Mouse (Mus musculus): Measurements from ENCODE around the gene Apba2.

Gene Apba2

DNA sequence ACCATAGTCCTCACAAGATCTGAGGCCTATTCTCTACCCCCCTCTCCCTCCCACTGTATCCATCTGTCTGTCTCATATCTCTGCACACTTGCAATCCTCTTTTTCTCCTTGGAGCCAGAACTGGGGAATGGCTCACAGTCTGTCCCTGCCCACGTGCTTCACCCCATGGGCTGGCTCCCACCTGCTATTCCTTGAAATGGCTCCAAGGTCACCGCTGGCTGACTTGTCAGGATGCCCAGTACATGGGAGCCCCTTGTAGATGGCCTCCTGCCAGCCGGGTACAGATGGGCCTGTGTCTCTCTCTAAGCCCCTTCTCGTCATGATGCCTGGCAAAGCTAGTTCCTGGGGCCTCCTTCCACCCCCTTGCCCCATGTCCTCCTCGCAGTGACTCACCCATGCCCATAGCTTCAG, 226.7 kb downstream of the Apba2 start:
- 32% methylated on average over 5 of the region's 5 CpGs for WGBS

DNA sequence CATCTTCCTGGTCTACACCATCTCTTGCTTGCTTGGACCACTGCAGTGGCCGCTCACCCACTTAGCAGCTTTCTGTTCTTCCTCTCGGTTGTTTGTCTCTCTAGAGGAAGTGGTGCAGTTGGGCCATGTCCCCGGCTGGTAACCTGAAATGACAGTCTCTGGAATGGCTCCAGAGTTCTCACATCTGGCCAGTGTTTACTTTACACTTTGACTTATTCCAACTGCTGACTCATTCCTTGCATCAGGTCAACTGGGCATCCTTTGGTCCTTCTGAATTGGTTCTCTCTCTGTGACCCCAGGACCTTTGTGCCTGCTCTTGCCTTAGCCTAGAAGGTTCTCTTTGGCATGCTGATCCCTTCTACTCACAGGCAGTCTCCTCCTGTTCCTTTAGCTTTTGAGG, 227.3 kb downstream of the Apba2 start:
- WGBS: 49% methylated on average over 3 of the region's 3 CpGs

DNA sequence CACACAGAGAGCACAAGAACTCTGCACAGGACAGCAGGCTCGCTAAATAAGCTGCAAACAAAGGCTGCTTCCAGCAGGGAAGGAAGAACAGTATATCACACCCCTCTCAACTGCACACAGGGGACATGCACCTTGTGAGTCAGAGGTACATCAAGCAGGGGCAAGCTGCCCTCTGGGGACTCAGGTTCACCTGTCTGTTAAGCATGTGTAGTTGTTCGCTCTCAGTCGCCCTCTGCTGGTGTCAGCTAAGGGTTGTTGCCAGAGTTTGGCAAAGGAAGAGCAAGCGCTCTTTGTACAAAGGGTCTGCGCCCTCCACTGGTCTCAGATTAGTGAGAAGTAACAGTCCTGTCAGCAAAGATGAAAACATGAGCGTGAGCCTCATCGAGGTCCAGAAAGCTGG, 228.3 kb downstream of the Apba2 start:
- WGBS: 35% methylated on average over 7 of the region's 7 CpGs

DNA sequence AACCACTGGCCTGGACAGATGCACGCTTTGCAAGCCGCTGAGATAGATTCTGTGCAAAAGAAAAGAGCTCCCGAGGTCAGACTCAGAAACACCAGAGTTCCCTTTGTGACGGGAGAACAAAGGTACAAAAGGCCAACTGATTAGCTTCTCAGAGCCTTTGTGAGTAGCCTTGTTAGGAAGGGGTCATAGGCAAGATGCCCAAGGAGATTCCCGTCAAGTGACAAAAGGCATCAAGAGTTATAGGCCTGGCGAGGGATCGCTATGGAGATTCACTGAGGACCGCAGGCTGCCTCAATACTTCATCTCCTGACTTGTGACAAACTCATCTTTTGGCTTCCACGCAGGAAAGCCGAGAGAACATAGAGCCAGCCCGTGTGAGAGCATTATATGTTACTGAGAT, 237.6 kb downstream of the Apba2 start:
- 54% methylated on average over 11 of the region's 11 CpGs for WGBS

DNA sequence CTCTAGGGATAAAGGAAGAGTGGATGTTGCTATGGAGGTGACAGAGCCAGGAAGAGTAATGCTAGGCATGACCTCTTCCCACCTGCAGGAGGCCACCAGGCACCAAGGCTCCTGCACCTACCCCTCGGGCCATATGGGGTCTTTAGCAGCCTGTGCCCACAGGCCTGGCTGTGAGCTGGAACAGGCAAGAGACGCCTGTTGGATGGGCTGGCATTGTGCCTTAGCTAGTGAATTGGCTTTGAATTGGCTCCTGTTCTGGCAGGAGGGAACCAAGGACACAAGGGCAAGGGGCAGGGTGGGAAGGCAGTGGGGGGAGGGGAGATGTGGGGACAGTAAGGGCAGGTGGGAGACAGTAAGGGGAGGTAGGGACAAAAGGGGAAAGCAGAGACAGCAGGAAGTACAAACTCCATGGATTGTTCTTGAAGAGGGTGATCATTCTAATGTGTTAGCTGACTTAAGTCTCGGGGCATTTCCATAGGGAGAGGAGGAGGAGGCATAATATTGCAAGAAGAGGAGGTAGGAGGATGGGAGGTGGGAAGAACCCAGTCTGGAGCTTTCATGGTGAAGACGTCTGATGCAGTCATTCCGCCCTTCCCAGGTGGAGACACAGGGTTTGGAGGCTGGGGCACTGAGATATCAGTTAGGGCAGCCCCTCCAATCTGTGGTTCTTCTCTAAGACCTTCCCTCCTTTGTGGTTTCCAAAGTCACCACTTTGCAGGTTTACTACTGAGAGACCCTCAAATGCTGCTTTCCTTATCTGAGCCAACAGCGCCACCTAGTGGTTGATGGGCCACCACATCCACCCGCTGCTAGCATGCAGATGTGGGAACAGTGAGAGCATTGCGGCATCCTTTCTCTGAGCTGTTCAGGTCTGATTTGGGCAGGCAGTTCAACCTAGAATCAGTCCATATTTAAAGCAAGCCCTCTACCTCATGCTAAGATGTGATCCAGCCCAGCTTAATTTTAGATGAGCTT, 240.1 kb downstream of the Apba2 start:
- WGBS: 13% methylated on average over 8 of the region's 8 CpGs

DNA sequence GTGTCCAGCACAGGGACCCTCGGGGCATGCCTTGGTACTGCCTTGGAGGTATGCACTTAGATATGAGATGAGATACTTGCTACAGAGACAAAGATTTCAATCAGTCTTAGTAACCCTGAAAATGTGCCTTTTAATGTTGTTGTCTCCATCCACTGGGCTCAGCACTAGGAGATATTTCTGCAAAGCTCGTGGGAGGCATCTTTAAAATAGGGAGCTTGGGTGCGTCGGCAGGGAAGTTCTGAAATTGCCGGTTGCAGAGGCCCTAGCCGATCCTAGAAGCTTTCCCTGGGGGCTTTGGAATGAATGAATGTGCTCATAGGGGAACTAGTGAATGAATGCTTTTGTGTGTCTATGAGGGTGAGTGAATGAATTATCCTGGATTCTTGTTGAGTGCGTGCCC, 242.1 kb downstream of the Apba2 start:
- WGBS: 50% methylated on average over 7 of the region's 7 CpGs

DNA sequence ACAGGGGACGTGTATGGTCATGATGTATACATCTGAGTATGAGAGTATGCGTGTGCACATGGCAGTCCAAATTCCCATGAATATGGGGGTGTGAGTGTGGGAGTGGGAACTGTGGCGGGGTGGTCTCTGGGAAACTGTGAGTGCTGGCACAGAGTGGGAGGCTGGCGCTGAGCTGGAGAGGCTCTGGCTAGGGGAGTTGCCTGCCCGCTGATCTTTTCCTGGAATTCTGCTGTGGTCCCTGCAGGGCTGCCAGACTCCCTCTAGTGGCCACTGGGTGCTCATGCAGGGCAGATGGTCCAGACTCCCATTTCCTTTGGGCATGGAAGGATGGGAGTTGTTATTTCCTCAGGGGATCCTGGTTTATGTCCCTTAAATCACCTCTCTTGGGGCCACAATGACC, 250.0 kb downstream of the Apba2 start:
- 18% methylated on average over 5 of the region's 5 CpGs for WGBS

DNA sequence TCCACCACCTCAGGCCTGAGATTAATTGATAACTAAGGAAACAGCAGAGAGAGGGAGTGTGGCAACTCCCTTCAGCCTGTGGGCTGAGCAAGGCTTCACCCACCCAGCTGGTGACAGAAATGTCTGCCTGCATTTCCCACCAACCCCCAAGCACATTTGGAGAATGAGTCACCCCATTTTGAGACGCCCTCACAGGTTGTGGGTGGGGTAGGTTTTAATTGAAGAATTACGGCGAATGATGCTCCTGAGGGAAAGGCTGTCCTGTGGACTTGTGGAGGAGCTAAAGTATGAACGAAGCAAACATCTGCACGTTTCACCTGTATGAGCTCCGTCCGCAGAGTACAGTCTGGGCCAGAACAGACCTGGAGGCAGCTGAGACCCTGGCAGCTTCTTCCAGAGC, 250.6 kb downstream of the Apba2 start:
- 63% methylated on average over 7 of the region's 7 CpGs for WGBS

DNA sequence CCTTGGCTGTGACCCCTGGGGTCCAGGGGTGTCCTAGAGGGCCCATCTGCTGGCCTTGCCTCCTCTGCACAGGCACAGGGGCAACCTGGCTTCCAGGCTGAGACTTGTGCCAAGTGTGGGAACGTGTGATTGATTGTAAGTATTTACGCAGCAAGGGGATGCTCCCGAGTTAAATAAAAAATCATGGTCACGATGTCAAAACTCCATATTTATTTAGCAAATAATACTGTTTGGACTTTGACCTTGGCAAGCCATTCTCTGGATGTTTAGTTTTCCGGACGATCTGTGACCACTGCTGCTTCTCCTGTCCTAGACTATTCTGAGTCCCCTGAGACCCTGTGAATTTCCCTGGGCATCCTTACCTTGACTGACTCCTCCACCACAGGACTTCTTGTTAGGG, 252.2 kb downstream of the Apba2 start:
- 62% methylated on average over 6 of the region's 6 CpGs for WGBS

DNA sequence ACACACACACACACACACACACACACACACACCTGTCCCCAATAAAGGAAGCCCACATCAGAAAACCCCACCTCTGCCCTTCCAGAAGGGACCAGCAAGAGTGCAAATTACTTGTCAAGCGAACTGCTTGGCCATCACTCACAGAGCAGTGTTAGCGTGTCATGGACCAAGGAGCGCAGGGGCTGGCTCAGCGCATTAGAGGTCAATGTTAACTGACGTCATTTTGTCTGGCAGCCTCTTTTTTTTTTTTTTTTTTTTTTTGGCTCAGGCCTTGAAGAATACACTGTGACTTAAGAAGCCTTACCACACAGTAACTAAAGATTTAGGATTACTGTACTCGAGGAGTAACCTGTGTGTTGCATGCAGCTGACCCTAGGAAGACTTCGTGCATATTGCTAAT, 252.7 kb downstream of the Apba2 start:
- WGBS: 74% methylated on average over 7 of the region's 7 CpGs

DNA sequence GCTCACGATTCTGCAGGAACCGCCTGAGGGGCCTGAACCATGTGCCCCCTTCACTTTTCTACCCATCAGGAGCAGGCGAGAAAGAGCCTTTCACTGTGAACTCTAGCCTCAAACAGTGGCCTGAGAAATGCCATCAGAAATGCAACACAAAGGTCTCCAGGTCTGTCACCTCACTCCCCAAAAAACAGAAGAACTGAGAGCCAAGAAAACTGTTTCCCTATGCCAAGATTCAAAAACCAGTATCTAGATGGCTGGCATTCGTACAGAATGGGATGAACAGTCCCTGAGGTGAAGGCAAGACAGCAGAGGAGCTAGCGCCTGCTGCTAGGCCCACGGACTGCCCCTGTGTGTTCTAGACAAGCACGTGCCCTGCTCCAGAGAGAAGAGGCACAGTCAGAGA, 253.6 kb downstream of the Apba2 start:
- 75% methylated on average over 7 of the region's 7 CpGs for WGBS

DNA sequence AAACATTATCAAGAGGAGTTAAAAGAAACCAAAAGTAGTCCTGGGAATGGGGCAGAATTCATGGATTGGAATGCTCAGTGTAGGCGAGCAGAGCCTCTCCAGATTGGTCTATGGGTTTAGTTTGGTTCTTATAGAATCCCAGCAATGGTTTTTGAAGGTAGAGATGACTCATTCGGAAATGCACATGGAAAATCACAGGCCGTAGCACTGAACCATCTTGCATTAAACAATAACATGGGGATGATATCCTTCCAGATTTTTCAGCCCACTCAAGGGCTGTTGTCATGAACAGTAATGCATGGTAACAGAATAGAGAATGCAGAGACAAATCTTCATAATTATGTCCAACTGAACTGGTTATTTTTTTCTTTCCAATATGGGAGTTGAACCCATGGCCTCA, 264.1 kb downstream of the Apba2 start:
- 49% methylated on average over 3 of the region's 3 CpGs for WGBS

DNA sequence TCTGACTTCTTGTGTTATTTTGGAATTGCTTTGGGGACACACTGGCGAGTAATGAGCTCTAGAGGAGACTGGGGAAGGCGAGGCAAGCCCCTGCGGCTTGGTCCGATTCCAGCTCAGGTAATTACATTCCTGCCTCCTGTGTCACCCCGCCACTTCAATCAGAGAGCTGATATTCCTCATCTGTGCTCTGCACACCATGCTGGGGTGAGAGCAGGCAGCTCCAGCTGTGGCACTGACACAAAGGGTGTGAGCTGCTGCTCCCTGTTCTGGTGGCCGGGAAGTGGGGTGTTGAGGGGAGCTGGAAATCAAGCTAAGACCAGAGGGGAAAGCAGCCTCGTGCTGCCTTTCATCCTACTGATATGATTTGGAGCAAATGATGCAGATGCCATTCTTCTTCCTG, 268.3 kb downstream of the Apba2 start:
- WGBS: 77% methylated on average over 7 of the region's 7 CpGs

DNA sequence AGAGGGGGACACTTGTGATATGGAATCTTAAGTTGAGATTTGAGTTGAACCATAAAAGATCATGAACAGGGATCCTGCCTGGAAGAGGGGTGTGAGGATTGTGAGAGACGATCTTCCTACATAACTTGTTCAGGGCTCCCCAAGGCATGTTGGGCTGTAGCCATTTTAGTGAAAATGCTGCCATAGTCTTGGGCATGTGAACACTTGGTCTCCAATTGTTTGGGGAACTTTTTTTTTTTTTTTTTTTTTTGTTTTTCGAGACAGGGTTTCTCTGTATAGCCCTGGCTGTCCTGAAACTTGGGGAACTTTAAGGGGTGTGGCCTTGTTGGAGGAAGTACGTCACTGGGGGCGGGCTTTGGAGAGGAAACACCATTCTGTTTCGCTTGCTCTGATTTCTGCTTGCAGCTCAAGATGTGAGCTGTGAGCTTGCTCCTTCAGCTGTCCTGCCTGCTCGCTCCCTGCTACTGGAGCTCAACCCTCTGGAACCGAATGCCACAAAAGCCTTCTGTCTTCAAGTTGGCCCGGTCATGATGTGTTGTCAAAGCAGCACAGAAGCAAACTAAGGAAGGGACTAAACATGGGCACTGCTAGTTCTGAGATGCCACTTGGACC, 269.4 kb downstream of the Apba2 start:
- WGBS: 75% methylated on average over 8 of the region's 8 CpGs

DNA sequence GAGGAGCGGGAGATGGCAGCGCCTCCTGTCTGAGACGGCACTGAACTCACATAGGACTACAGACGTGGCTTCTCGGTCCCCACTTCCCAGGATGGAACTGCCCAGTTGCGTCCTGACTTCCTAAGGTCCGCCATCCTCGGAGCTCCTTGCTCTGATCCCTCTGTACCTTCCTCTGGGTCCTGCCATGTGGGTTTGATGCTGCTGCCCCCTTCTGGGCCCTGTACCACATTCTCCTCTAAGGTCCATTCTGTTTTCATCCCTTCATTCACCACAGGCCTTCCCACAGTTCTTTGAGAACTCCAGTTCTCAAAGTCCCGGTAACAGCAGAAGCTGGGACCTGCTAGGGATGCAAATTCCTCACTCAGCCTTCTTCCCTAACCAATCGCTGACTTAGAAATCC, 272.0 kb downstream of the Apba2 start:
- 60% methylated on average over 10 of the region's 10 CpGs for WGBS

DNA sequence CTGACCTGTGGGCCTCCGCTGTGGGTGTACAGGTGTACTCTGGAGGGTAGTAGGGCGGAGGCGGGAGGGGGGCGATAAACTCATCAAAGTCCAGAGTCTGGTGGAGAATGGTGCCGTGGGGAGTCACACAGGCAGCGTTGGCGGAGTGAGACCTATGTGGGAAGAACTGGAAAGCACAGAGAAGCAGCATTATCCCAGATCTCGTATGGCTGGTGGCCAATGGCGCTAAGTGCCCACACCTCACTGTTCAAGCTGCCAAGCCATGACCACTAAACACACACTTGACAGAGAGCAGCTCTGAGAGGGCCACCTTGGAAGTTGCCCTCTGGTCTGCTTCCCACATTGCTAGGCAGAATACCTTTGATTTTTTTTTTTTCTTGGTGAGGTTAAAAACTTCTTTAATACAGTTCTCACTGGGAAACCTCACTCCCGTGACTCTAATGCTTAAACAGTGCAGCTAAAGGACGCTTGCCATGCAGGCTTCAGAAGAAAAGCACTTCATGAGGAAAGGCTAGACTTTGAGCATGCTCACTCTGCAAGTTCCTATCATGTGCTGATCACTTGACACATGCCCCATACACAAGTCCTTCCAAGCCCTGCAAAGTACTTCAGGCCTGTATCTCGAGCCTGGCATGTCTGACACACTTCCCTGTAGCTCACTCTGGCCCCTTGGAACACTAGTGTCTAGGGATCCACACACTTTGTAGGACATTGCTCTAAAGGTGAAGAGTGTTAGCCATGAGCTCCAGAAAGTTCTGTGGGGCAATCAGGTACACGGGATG, 275.4 kb downstream of the Apba2 start:
- 68% methylated on average over 13 of the region's 13 CpGs for WGBS

DNA sequence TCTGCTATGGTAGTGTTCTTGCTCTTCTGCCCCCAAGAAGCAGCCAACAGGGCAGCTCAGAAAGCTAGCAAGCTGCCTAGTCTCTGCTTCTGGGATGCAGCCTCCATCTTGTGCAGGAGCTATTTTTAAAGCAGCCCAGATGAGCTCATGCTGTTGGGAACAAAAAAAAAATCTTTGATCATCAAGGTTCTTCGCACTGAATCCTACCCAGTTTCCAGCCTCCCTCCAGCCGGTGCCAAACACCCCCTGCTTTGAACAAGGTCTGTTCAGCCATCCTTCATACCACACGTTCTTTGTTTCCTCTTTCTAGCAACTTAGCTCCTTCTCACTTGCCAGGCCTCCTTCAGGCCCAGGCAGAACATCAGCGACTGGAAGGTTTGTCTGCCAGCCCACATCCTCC, 278.0 kb downstream of the Apba2 start:
- 31% methylated on average over 4 of the region's 4 CpGs for WGBS

DNA sequence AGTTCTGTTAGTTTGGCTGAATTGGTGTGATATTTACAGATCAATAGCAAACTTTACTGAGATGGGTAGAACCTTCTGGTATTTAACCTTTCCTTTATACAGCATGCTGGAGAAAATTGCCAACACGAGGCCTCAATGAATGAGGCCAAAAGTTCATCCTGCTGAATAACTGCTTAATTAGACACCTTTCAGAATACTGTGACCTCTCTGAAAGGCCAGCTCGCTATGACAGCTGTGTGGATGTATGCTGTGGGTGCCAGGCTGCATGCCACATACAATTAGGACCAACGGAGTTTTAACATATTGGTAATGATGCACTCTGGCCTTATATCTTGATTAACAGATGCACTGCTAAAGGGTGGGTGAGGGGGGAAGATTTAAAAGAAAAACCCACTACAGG, 283.5 kb downstream of the Apba2 start:
- WGBS: 76% methylated on average over 3 of the region's 3 CpGs

DNA sequence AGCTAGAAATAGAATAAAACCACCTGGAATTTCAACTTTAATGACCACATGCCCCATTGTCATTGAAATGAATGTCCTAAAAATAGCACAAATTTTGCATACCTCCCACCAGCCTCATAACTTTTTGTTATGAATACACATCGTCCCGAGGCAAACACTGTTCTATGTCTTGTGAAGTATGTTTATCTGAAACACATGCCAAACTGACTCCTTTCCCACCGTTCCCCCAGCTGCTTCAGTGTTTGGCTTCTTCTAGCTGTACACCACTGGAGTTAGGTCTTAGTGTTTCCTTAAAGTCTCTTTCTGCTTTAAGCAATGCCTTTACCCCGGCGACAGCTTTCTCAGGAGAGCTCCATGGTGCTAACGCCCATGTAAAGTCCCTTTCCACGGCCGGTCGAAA, 289.6 kb downstream of the Apba2 start:
- WGBS: 79% methylated on average over 9 of the region's 9 CpGs

DNA sequence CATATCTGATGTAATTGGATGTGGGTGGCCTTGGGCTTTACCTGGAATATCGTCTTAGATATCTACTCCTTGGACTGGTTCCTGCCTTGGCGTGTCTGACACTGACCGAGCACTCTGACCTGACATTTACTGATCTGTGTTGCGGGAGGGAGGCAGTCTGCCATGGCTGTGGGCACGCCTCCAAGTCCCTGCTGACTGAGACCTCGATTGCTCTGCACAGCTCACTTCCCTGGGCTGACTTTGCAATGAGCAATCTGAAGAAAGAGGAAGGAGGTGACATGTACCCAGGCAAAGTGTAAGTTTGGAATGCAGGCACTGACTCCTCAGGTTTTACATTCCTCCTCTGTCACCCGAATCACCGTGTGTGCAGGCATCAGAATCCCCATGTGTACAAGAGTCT, 290.5 kb downstream of the Apba2 start:
- 64% methylated on average over 8 of the region's 8 CpGs for WGBS

DNA sequence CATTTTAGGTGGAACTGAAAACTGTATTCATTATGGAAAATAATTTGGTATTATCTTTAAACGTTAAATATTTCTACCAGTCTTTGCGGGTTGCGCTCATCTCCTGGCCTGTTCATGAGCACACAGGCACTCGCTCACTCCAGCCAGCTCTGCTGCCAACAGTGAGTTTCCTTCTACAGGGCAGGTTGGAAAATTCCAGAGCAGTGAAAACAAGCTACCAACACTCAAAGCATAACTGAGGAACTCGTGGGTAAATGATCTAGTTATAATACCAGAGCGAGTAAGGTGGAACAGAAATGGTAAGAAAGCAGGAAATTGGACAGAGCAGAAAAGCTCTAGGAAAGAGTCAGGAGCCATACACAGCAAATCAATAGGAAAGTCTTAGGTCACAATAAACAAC, 294.0 kb downstream of the Apba2 start:
- WGBS: 75% methylated on average over 6 of the region's 6 CpGs
